Mouse (Mus musculus) limb, embryonic 15.5 days (tissue): ENCODE results near the gene Srp54c. TPM values are rescaled to one million over a fixed set of nuclear protein-coding genes. Genes with fewer than 3 reads are reported as not detected.
"Not testable (repeated sequence)": the region's sequence is repeated elsewhere in the genome, so short reads cannot be mapped to it uniquely, and the experiment has no call there.

Experiments
- ATAC-seq: fragments of 200-750 bp; cut with Nextera tagmentation; 2 replicates; pipeline ENCODE4 v1.8.0; 2017; ENCODE audit warnings: low read depth, moderate TSS enrichment; ENCODE audit not compliant: insufficient number of reproducible peaks, low FRiP score, low TSS enrichment
- H3K27ac ChIP-seq: fragments of 300-500 bp; sonication (generic); 2 replicates; pipeline ENCODE4 v1.5.1; 2015; ENCODE audit warnings: moderate library complexity, mild to moderate bottlenecking, inconsistent platforms
- H3K27me3 ChIP-seq: fragments of 300-500 bp; sonication (generic); 2 replicates; pipeline ENCODE4 v1.6.1; 2015; ENCODE audit warnings: inconsistent platforms
- H3K36me3 ChIP-seq: fragments of 300-500 bp; sonication (generic); 2 replicates; pipeline ENCODE4 v1.6.1; 2015; ENCODE audit warnings: inconsistent platforms
- H3K4me1 ChIP-seq: fragments of 300-500 bp; sonication (generic); 2 replicates; pipeline ENCODE4 v1.6.1; 2015; ENCODE audit warnings: inconsistent platforms
- H3K4me2 ChIP-seq: fragments of 300-500 bp; sonication (generic); 2 replicates; pipeline ENCODE4 v1.6.1; 2015; ENCODE audit warnings: mild to moderate bottlenecking, inconsistent platforms
- H3K4me3 ChIP-seq: fragments of 300-500 bp; sonication (generic); 2 replicates; pipeline ENCODE4 v1.5.1; 2015; ENCODE audit warnings: mild to moderate bottlenecking, inconsistent platforms
- H3K9ac ChIP-seq: fragments of 300-500 bp; sonication (generic); 2 replicates; pipeline ENCODE4 v1.6.1; 2015; ENCODE audit warnings: inconsistent platforms
- H3K9me3 ChIP-seq: fragments of 300-500 bp; sonication (generic); 2 replicates; pipeline ENCODE4 v1.6.1; 2016; ENCODE audit warnings: inconsistent platforms
- WGBS: fragments of 180-500 bp; shearing (Covaris S2); methylation state at CpG from one replicate; pipeline ENCODE4 v1.1.7; 2015; 5-methylcytosine and 5-hydroxymethylcytosine counted together
- polyA plus RNA-seq: library from polyadenylated mRNA; unstranded; fragments of >200 nt; fragmentation: Nextera tagmentation; extraction: Ambion mirVana; gene quantifications from 2 replicates; pipeline ENCODE4 v1.2.1, GENCODE M21; 2015

Srp54c gene
- polyA plus RNA-seq = 79.0 and 87.9 TPM in 2 replicates

- not testable (repeated sequence) for H3K4me2 ChIP-seq, H3K9ac ChIP-seq
- WGBS = no CpG with 5 or more reads among the region's 57 CpGs
Measured at GRCm38 (mm10) chr12:55229626-55230519, at the start of gene Srp54c. TSS of gene Srp54c (plus strand) at chr12:55230168.

GRCm38 (mm10) chr12:55187686-55188085, 42.3 kb upstream of the Srp54c start:
- ATAC-seq, H3K4me3 ChIP-seq, H3K27ac ChIP-seq, H3K27me3 ChIP-seq, H3K9me3 ChIP-seq, H3K4me2 ChIP-seq, H3K36me3 ChIP-seq, H3K4me1 ChIP-seq, H3K9ac ChIP-seq: not testable (repeated sequence)
- WGBS = no CpG with 5 or more reads among the region's 8 CpGs

More at GRCm38 (mm10) chr12:55229626-55230519, at the start of gene Srp54c:
- peak; percentile 98 for ATAC-seq
- H3K27me3 ChIP-seq, H3K4me1 ChIP-seq, H3K36me3 ChIP-seq, H3K27ac ChIP-seq, H3K9me3 ChIP-seq: not testable (repeated sequence)
- peak within 1 kb of the TSS; percentile 36 for H3K4me3 ChIP-seq

- H3K27ac ChIP-seq, H3K36me3 ChIP-seq, H3K4me1 ChIP-seq, ATAC-seq, H3K9ac ChIP-seq, H3K27me3 ChIP-seq, H3K9me3 ChIP-seq, H3K4me3 ChIP-seq, H3K4me2 ChIP-seq: not testable (repeated sequence)
- WGBS = no CpG with 5 or more reads among the region's 5 CpGs
Measured at GRCm38 (mm10) chr12:55189127-55189526, 40.8 kb upstream of the Srp54c start.

DNA sequence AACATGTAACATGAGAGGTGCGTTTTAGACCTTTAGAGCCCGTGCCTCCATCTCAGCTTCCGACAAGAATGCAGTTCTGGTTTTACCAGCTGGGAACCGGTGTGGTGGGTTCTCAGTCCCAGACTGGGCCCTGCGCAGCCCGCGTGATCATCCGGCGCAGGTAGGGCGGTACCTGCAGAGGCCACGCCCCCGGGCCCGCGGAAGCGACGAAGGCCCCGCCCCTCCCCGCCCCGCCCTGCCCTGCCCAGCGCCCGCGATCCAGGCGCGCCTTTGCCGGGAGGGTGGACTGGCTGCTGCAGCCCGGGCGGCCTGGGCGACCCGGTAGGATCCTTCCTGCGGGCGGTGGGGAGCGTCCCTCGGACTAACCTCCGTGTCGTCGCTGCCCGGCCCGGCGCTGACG, 30.7 kb upstream of the Srp54c start, which contains the start of gene 1700047I17Rik2:
1700047I17Rik2 (plus strand) TSS at position 287 of the 400 bp plus-strand sequence.
- no CpG with 5 or more reads among the region's 40 CpGs for WGBS
- H3K4me1 ChIP-seq, H3K9me3 ChIP-seq, H3K27me3 ChIP-seq, H3K9ac ChIP-seq, H3K4me3 ChIP-seq, H3K27ac ChIP-seq, H3K36me3 ChIP-seq, H3K4me2 ChIP-seq: not testable (repeated sequence)
- ATAC-seq = peak; percentile 93

DNA sequence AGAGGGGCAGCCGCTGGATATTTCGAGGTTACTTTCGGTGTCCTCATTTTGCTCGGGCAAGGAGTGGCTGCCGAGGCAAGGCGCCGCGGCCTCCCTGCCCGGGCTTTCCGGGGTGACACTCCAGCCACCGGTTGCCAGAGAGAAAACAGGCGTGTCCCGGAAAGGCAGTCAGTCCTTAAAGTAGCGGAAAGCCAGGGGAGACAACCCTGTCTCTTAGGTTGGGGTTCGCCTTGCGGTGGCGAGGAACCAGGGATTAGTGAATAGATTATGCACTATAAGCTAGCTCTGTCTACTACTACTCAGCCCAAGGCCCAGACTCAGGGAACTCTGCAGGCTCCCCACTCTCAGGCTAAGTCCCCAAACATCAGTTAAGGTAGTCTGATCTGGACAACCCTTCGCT, 30.2 kb upstream of the Srp54c start:
- H3K36me3 ChIP-seq, H3K4me3 ChIP-seq, H3K9ac ChIP-seq, H3K4me2 ChIP-seq, H3K9me3 ChIP-seq, H3K4me1 ChIP-seq, H3K27ac ChIP-seq, H3K27me3 ChIP-seq: not testable (repeated sequence)
- ATAC-seq = peak; percentile 27
- WGBS = no CpG with 5 or more reads among the region's 18 CpGs

- no CpG with 5 or more reads among the region's 6 CpGs for WGBS
- H3K27me3 ChIP-seq, H3K9ac ChIP-seq, H3K36me3 ChIP-seq, H3K4me1 ChIP-seq, H3K9me3 ChIP-seq, H3K27ac ChIP-seq, H3K4me2 ChIP-seq, H3K4me3 ChIP-seq, ATAC-seq: not testable (repeated sequence)
Measured at GRCm38 (mm10) chr12:55212944-55213343, 17.0 kb upstream of the Srp54c start.

DNA sequence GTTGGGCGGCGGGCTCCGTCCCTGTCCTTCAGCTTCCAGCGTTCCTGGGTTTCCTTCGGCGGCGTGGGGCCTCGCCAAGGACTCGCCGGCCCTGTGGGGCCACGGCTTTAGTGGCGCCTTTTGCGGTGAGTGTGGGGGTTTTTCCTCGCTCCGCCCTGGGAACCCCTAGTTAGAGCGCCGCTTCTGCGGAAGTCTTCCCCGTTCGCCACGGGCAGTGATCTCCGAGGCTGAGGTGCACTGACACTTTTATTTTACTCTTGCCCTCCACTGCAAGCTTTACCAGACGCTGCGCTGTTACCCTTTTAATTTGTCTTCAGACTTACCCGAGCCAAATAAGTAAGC, 523 bp downstream of the Srp54c start:
- H3K36me3 ChIP-seq, H3K9me3 ChIP-seq, H3K27me3 ChIP-seq, H3K27ac ChIP-seq, H3K4me2 ChIP-seq, ATAC-seq, H3K4me1 ChIP-seq, H3K9ac ChIP-seq: not testable (repeated sequence)
- H3K4me3 ChIP-seq = peak overlapping the region; percentile 36
- WGBS = 0% methylated on average over 14 of the region's 25 CpGs

- not testable (repeated sequence) for ATAC-seq, H3K27me3 ChIP-seq, H3K27ac ChIP-seq, H3K4me3 ChIP-seq, H3K4me2 ChIP-seq, H3K9me3 ChIP-seq, H3K36me3 ChIP-seq, H3K4me1 ChIP-seq, H3K9ac ChIP-seq
- no CpG with 5 or more reads among the region's 8 CpGs for WGBS
Measured at GRCm38 (mm10) chr12:55242243-55242642, 12.3 kb downstream of the Srp54c start.

GRCm38 (mm10) chr12:55261950-55262349, 32.0 kb downstream of the Srp54c start:
- H3K36me3 ChIP-seq, H3K9me3 ChIP-seq, H3K4me1 ChIP-seq, H3K4me2 ChIP-seq, ATAC-seq, H3K9ac ChIP-seq, H3K4me3 ChIP-seq, H3K27me3 ChIP-seq, H3K27ac ChIP-seq: not testable (repeated sequence)
- no CpG with 5 or more reads among the region's 8 CpGs for WGBS

DNA sequence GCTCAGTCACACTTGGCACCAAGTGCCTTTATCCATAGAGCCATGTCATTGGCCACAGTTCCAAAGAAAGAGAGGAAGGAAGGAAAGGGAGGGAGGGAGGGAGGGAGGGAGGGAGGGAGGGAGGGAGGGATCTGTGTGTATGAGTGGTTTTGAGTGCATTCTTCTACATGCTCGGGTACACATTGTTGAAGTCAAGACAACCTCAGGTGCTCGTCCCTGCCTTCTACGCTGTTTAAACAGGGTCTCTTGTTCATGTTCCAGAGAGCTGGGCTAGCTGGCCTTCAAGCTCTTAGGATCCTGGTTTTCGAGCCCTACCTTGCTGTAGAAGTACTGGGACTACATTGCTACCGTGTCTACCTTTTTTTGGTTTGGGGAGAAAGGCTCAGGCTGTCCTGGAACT, 33.4 kb downstream of the Srp54c start:
- ATAC-seq, H3K9ac ChIP-seq, H3K27me3 ChIP-seq, H3K9me3 ChIP-seq, H3K27ac ChIP-seq, H3K36me3 ChIP-seq, H3K4me2 ChIP-seq, H3K4me3 ChIP-seq, H3K4me1 ChIP-seq: not testable (repeated sequence)
- no CpG with 5 or more reads among the region's 5 CpGs for WGBS

GRCm38 (mm10) chr12:55272243-55272642, 42.3 kb downstream of the Srp54c start:
- H3K36me3 ChIP-seq = peaks cover 6% of the 10 kb centered on the region
- H3K9ac ChIP-seq = no peak overlapping the region
- H3K4me1 ChIP-seq = no peaks in the 10 kb centered on the region
- no peak overlapping the region for H3K27ac ChIP-seq
- WGBS = 78% methylated on average over 3 of the region's 3 CpGs
- no peak overlapping the region for H3K4me2 ChIP-seq
- no peak for ATAC-seq
- no peak overlapping the region for H3K4me3 ChIP-seq
- no peaks in the 10 kb centered on the region for H3K27me3 ChIP-seq
- H3K9me3 ChIP-seq = no peaks in the 10 kb centered on the region

GRCm38 (mm10) chr12:55277583-55277982, 47.6 kb downstream of the Srp54c start:
- not testable (repeated sequence) for H3K27me3 ChIP-seq, H3K4me3 ChIP-seq, H3K9me3 ChIP-seq, H3K9ac ChIP-seq, H3K4me2 ChIP-seq, H3K27ac ChIP-seq, H3K4me1 ChIP-seq, ATAC-seq, H3K36me3 ChIP-seq
- WGBS = 89% methylated on average over 4 of the region's 6 CpGs

DNA sequence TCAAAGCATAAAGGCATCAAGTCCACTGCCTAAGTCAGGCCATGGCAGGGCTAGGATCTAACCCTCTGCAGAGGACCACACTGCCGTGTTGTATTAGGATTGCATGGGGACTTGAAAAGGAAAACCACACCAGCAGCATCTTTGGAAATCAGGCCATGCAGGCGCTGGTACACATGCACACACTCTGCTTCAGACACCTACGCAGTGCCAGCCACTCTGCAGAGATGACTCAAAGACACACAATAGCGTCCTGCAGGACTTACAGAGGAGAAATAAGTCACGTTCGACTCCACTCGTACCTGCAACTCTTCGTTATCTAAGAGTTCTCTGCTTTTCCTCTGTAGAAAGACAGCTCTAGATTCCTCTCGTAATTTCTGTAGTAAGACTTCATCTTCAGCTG, 68.1 kb downstream of the Srp54c start:
- Histone ChIP-seq H3K36me3 (peaks cover 46% of the 10 kb centered on the region), H3K27ac (no peak overlapping the region), H3K27me3 (no peaks in the 10 kb centered on the region), H3K4me2 (no peak overlapping the region), H3K4me3 (no peak overlapping the region), H3K9ac (no peak overlapping the region), H3K9me3 (no peaks in the 10 kb centered on the region), H3K4me1 (peaks cover 13% of the 10 kb centered on the region)
- ATAC-seq = no peak
- 95% methylated on average over 9 of the region's 9 CpGs for WGBS
